Mouse (Mus musculus): ENCODE results near the gene Schip1.

DNA sequence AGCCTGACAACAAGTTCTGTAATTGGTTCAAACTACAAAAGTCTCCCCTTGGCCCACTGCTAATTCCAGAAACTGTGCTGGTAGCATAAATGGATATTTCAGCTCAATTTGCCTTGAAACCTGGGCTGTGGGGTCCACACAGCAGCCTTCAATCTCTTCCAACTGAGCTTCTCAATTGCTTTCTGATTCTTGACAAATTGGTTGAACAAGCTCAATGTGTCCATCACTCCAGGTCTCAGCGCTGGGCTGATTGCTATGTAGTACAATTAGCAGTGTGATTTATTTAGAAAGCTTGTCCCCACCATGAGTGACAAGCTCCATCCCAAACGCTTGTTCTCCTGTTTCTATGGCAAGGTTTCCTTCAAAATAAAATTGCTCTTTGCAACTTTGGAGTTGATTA is 370.3 kb downstream of the Schip1 start:
- no peak for TF ChIP-seq POLR2A (IDR thresholded peaks at IDR 0.05; ENCODE audit: borderline replicate concordance, extremely low read depth, low read depth, low read length)
- TF ChIP-seq CTCF (IDR thresholded peaks at IDR 0.05; ENCODE audit: insufficient read depth, low read length) = no peak

All from lung, adult 2 months (tissue).